Mouse (Mus musculus): ENCODE data around the gene Ksr1.

DNA sequence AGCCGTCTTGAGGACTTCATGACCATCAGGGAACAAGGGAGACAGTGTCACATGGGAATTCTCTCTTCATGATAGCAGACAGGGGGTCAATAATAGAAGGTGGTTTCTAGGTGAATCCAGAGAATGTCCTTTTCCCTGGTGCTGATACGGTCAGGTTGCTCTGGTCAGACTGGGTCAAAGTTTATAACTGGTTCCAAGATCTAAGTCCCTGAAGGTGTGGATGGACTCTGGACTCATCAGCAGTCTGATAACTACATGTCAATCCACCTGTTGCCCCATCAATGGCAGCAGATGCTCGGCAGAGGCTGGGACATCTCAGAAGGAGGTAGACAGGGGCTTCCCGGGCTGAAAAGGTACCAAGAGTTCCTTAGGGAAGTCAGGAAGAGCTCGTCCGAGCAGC, 37.2 kb upstream of the Ksr1 start:
- TF ChIP-seq POLR2A (IDR thresholded peaks at IDR 0.05; ENCODE audit: borderline replicate concordance, extremely low read depth, low read depth, low read length) = no peak
- no peak for TF ChIP-seq CTCF (IDR thresholded peaks at IDR 0.05; ENCODE audit: insufficient read depth, low read length)

All from lung, adult 2 months (tissue).